Mouse (Mus musculus): Measurements from ENCODE around the gene Lhfpl4. TPM values are rescaled to one million over a fixed set of nuclear protein-coding genes. Genes with fewer than 3 reads are reported as not detected.

Gene Lhfpl4
- polyA plus RNA-seq, 1 experiment from 2014 or later: 5.0 TPM

GRCm38 (mm10) chr6:113161982-113162381 is 33.2 kb downstream of the Lhfpl4 start:
- no peak for DNase-seq (ENCODE audit: low spot score)
- H3K27me3 ChIP-seq (replicated peaks; ENCODE audit: low read depth, poor library complexity, severe bottlenecking): no peaks in the 10 kb centered on the region
- no peak overlapping the region for H3K4me3 ChIP-seq
- WGBS: 76% methylated on average over 1 of the region's 1 CpGs
- no peak overlapping the region for H3K27ac ChIP-seq (replicated peaks)
- H3K36me3 ChIP-seq (replicated peaks): peaks cover 43% of the 10 kb centered on the region
- no peaks in the 10 kb centered on the region for H3K4me1 ChIP-seq
- peaks cover 2% of the 10 kb centered on the region; the same call in 1 of the 2 replicates for H3K9me3 ChIP-seq

- DNase-seq (ENCODE audit: low spot score): no peak
- H3K4me3 ChIP-seq: no peak overlapping the region
- 96% methylated on average over 10 of the region's 10 CpGs for WGBS
- no peaks in the 10 kb centered on the region for H3K4me1 ChIP-seq
- H3K36me3 ChIP-seq (replicated peaks): peaks cover 59% of the 10 kb centered on the region
- no peak overlapping the region for H3K27ac ChIP-seq (replicated peaks)
- H3K27me3 ChIP-seq (replicated peaks; ENCODE audit: low read depth, poor library complexity, severe bottlenecking): no peaks in the 10 kb centered on the region
- H3K9me3 ChIP-seq: peaks cover 2% of the 10 kb centered on the region; the same call in 1 of the 2 replicates
These were observed 35.1 kb downstream of the Lhfpl4 start for GRCm38 (mm10) chr6:113160106-113160505.

DNA sequence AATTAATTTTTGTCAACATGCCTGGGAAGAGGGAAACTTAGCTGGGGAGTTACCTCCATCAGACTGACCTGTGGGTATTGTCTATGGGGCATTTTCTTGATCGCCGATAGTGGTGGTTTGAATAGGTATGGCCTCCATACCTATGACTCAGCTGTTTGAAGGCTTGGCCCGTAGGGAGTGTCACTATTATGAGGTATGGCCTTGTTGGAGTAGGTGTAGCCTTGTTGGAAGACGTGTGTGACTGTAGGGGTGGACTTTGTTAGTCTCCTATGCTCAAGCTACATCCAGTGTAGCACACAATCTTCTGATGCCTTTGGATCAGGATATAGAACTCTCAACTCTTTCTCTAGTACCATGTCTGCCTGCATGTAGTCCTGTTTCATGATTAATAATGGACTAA is 39.1 kb downstream of the Lhfpl4 start:
- no peak overlapping the region for H3K4me3 ChIP-seq
- peaks cover 91% of the 10 kb centered on the region for H3K36me3 ChIP-seq (replicated peaks)
- DNase-seq (ENCODE audit: low spot score): no peak
- no peak overlapping the region for H3K27ac ChIP-seq (replicated peaks)
- H3K4me1 ChIP-seq: no peaks in the 10 kb centered on the region
- 93% methylated on average over 4 of the region's 4 CpGs for whole genome bisulfite sequencing
- H3K9me3 ChIP-seq: no peaks in the 10 kb centered on the region
- no peaks in the 10 kb centered on the region for H3K27me3 ChIP-seq (replicated peaks; ENCODE audit: low read depth, poor library complexity, severe bottlenecking)

- Histone ChIP-seq H3K9me3 (no peaks in the 10 kb centered on the region), H3K4me3 (no peak overlapping the region), H3K27ac (replicated peaks) (no peak overlapping the region), H3K36me3 (replicated peaks) (peaks cover 93% of the 10 kb centered on the region), H3K4me1 (no peaks in the 10 kb centered on the region), H3K27me3 (replicated peaks; ENCODE audit: low read depth, poor library complexity, severe bottlenecking) (no peaks in the 10 kb centered on the region)
- DNase-seq (ENCODE audit: low spot score): no peak
- 86% methylated on average over 6 of the region's 6 CpGs for WGBS
These were observed 40.3 kb downstream of the Lhfpl4 start for GRCm38 (mm10) chr6:113154886-113155285.

- H3K4me3 ChIP-seq: no peak overlapping the region
- H3K4me1 ChIP-seq: no peaks in the 10 kb centered on the region
- no peak overlapping the region for H3K27ac ChIP-seq (replicated peaks)
- H3K9me3 ChIP-seq: no peaks in the 10 kb centered on the region
- 96% methylated on average over 8 of the region's 8 CpGs for WGBS
- no peaks in the 10 kb centered on the region for H3K27me3 ChIP-seq (replicated peaks; ENCODE audit: low read depth, poor library complexity, severe bottlenecking)
- no peak for DNase-seq (ENCODE audit: low spot score)
- peaks cover 95% of the 10 kb centered on the region for H3K36me3 ChIP-seq (replicated peaks)
These were observed 41.1 kb downstream of the Lhfpl4 start for GRCm38 (mm10) chr6:113154071-113154470.

GRCm38 (mm10) chr6:113145249-113145648 is 49.9 kb downstream of the Lhfpl4 start:
- no peak for DNase-seq (ENCODE audit: low spot score)
- 95% methylated on average over 4 of the region's 4 CpGs for WGBS
- peaks cover 100% of the 10 kb centered on the region for H3K36me3 ChIP-seq (replicated peaks)
- no peaks in the 10 kb centered on the region for H3K27me3 ChIP-seq (replicated peaks; ENCODE audit: low read depth, poor library complexity, severe bottlenecking)
- H3K27ac ChIP-seq (replicated peaks): no peak overlapping the region
- no peaks in the 10 kb centered on the region for H3K9me3 ChIP-seq
- no peak overlapping the region for H3K4me3 ChIP-seq
- no peaks in the 10 kb centered on the region for H3K4me1 ChIP-seq

GRCm38 (mm10) chr6:113144764-113145163 is 50.4 kb downstream of the Lhfpl4 start:
- Histone ChIP-seq H3K36me3 (replicated peaks) (peaks cover 100% of the 10 kb centered on the region), H3K9me3 (no peaks in the 10 kb centered on the region), H3K27ac (replicated peaks) (no peak overlapping the region), H3K4me1 (no peaks in the 10 kb centered on the region), H3K27me3 (replicated peaks; ENCODE audit: low read depth, poor library complexity, severe bottlenecking) (no peaks in the 10 kb centered on the region), H3K4me3 (no peak overlapping the region)
- 90% methylated on average over 1 of the region's 1 CpGs for WGBS
- no peak for DNase-seq (ENCODE audit: low spot score)

- H3K4me3 ChIP-seq: no peak overlapping the region
- no peak overlapping the region for H3K27ac ChIP-seq (replicated peaks)
- no peaks in the 10 kb centered on the region for H3K9me3 ChIP-seq
- 89% methylated on average over 1 of the region's 1 CpGs for WGBS
- H3K4me1 ChIP-seq: no peaks in the 10 kb centered on the region
- H3K27me3 ChIP-seq (replicated peaks; ENCODE audit: low read depth, poor library complexity, severe bottlenecking): no peaks in the 10 kb centered on the region
- peaks cover 100% of the 10 kb centered on the region for H3K36me3 ChIP-seq (replicated peaks)
- DNase-seq (ENCODE audit: low spot score): no peak
These were observed 53.6 kb downstream of the Lhfpl4 start for GRCm38 (mm10) chr6:113141389-113142094.

DNA sequence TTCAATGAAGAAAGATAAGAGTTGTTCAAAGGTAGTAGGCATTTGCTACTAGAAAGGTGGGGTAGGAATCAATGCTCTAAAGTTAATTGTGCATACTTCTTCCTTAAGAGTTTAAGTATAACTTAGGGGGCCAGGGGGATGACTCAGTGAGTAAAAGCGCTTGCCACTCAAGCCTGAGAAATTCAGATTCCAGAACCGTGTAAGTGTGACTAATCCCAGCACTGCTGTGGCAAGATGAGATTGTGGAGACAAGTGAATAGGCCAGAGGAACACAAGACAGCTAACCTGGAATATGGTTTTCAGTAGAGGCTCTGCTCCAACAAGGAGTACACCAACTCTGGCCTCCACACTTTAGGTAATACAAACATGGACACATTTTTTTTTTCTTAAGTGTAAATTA is 61.8 kb downstream of the Lhfpl4 start:
- no peak for DNase-seq (ENCODE audit: low spot score)
- WGBS: 81% methylated on average over 2 of the region's 2 CpGs
- Histone ChIP-seq H3K4me3 (no peak overlapping the region), H3K4me1 (no peaks in the 10 kb centered on the region), H3K9me3 (no peaks in the 10 kb centered on the region), H3K27ac (replicated peaks) (no peak overlapping the region), H3K36me3 (replicated peaks) (peaks cover 93% of the 10 kb centered on the region), H3K27me3 (replicated peaks; ENCODE audit: low read depth, poor library complexity, severe bottlenecking) (no peaks in the 10 kb centered on the region)

- no peak for DNase-seq (ENCODE audit: low spot score)
- H3K27me3 ChIP-seq (replicated peaks; ENCODE audit: low read depth, poor library complexity, severe bottlenecking): no peaks in the 10 kb centered on the region
- no peak overlapping the region for H3K4me3 ChIP-seq
- no peak overlapping the region for H3K27ac ChIP-seq (replicated peaks)
- no peaks in the 10 kb centered on the region for H3K9me3 ChIP-seq
- peaks cover 100% of the 10 kb centered on the region for H3K36me3 ChIP-seq (replicated peaks)
- WGBS: 94% methylated on average over 10 of the region's 10 CpGs
- no peaks in the 10 kb centered on the region for H3K4me1 ChIP-seq
These were observed 74.4 kb downstream of the Lhfpl4 start for GRCm38 (mm10) chr6:113120806-113121205.

Other genes with a start within 250 kb of the Lhfpl4 start
- 8.0 and 10.5 TPM in 2 replicates for gene Srgap3, start 248.1 kb downstream of the Lhfpl4 start, polyA plus RNA-seq (2016; fragmentation: Nextera tagmentation; extraction: Ambion mirVana)
- gene Thumpd3, start 149.2 kb downstream of the Lhfpl4 start, polyA plus RNA-seq (2016; fragmentation: Nextera tagmentation; extraction: Ambion mirVana): 65.8 and 66.2 TPM in 2 replicates
- gene Setd5, start 118.0 kb downstream of the Lhfpl4 start, polyA plus RNA-seq (2016; fragmentation: Nextera tagmentation; extraction: Ambion mirVana): 85.8 and 90.1 TPM in 2 replicates
- gene Mtmr14, start 42.5 kb upstream of the Lhfpl4 start, polyA plus RNA-seq (2016; fragmentation: Nextera tagmentation; extraction: Ambion mirVana): 44.0 and 46.9 TPM in 2 replicates
- gene Cpne9, start 86.9 kb upstream of the Lhfpl4 start, polyA plus RNA-seq (2016; fragmentation: Nextera tagmentation; extraction: Ambion mirVana): 0.04 and 0.11 TPM in 2 replicates
- 24.8 and 26.0 TPM in 2 replicates for gene Brpf1, start 111.8 kb upstream of the Lhfpl4 start, polyA plus RNA-seq (2016; fragmentation: Nextera tagmentation; extraction: Ambion mirVana)
- gene Ogg1, start 131.6 kb upstream of the Lhfpl4 start, polyA plus RNA-seq (2016; fragmentation: Nextera tagmentation; extraction: Ambion mirVana): 17.8 and 20.0 TPM in 2 replicates
- 47.0 and 48.9 TPM in 2 replicates for gene Camk1, start 148.6 kb upstream of the Lhfpl4 start, polyA plus RNA-seq (2016; fragmentation: Nextera tagmentation; extraction: Ambion mirVana)
- 48.1 and 48.4 TPM in 2 replicates for gene Tada3, start 182.5 kb upstream of the Lhfpl4 start, polyA plus RNA-seq (2016; fragmentation: Nextera tagmentation; extraction: Ambion mirVana)
- 377 and 387 TPM in 2 replicates for gene Arpc4, start 182.7 kb upstream of the Lhfpl4 start, polyA plus RNA-seq (2016; fragmentation: Nextera tagmentation; extraction: Ambion mirVana)
- 2.8 and 3.7 TPM in 2 replicates for gene Ttll3, start 193.9 kb upstream of the Lhfpl4 start, polyA plus RNA-seq (2016; fragmentation: Nextera tagmentation; extraction: Ambion mirVana)
- 34.6 and 34.8 TPM in 2 replicates for gene Rpusd3, start 224.0 kb upstream of the Lhfpl4 start, polyA plus RNA-seq (2016; fragmentation: Nextera tagmentation; extraction: Ambion mirVana)
- not detected in 2 replicates for gene Cidec, start 240.4 kb upstream of the Lhfpl4 start, polyA plus RNA-seq (2016; fragmentation: Nextera tagmentation; extraction: Ambion mirVana)
- 87.2 and 88.8 TPM in 2 replicates for gene Jagn1, start 247.2 kb upstream of the Lhfpl4 start, polyA plus RNA-seq (2016; fragmentation: Nextera tagmentation; extraction: Ambion mirVana)